Mouse (Mus musculus) sigmoid colon, adult 10 weeks (tissue): Measurements from ENCODE around the gene Mobp. TPM values are rescaled to one million over a fixed set of nuclear protein-coding genes. Genes with fewer than 3 reads are reported as not detected.

ENCODE experiments used
- polyA plus RNA-seq: library from polyadenylated mRNA; stranded (reverse); fragments of 350-450 nt; fragmentation: Illumina TruSeq; extraction: RNeasy Lipid Tissue Mini Kit (QIAGEN cat#74804); gene quantifications from one replicate; pipeline ENCODE4 v1.2.3, GENCODE M21; 2014; ENCODE audit warnings: low read depth, low replicate concordance

Gene Mobp
- polyA plus RNA-seq, result not detected

DNA sequence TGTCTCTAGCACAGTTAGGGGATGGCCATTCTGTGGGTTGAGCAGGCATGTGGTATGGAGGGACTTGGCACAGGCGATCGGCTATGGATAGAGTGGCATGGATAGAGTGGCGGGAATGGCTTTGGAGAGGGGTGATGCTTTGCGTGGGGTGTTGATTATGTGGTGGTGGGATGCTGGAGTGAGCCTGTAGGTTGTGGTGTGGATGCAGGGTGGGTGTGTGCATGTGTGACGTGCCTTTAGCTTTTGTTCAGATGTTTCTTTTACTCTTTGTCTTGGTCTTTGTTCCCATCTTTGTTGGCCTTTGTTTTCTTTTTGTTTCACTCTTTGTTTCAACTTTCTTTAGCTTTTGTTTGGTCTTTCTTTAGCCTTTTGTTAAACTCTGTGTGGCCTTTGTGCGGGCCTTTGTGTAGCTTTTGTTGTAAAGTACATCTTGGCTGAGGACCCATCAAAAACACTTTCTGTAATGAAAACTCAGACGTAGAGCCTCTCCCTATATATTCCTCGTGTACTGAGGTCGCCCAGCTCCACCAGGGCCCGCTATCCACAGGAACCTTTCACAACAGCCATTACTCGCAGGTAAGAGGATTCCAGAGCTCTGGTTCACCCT lies at the start of gene Mobp:
TSS of gene Mobp (plus strand) at position 486 of the 607 bp plus-strand sequence.

GRCm38 (mm10) chr9:120110211-120111018 lies 39.1 kb upstream of the Mobp start, which contains the start of gene Slc25a38:
Slc25a38 (plus strand) TSS chr9:120110374.

GRCm38 (mm10) chr9:120127538-120128251 lies 21.8 kb upstream of the Mobp start, which contains the start of gene Rpsa:
Rpsa (plus strand) TSS chr9:120127689.

Other genes starting within 250 kb of the Mobp start
- gene Gorasp1, start 212.1 kb upstream of the Mobp start, polyA plus RNA-seq, result 4.2 TPM
- gene Ttc21a, start 212.1 kb upstream of the Mobp start, polyA plus RNA-seq, result not detected
- 0.19 TPM for gene Csrnp1, start 165.0 kb upstream of the Mobp start, polyA plus RNA-seq
- not detected for gene Xirp1, start 126.1 kb upstream of the Mobp start, polyA plus RNA-seq
- 8.9 TPM for gene Cx3cr1, start 79.8 kb upstream of the Mobp start, polyA plus RNA-seq
- not detected for gene Ccr8, start 57.6 kb upstream of the Mobp start, polyA plus RNA-seq
- gene Slc25a38, start 39.3 kb upstream of the Mobp start, polyA plus RNA-seq, result 2.0 TPM
- 120 TPM for gene Rpsa, start 22.0 kb upstream of the Mobp start, polyA plus RNA-seq
- gene Myrip, start 151.8 kb downstream of the Mobp start, polyA plus RNA-seq, result 1.5 TPM